Mouse (Mus musculus) inflammation-experienced regulatory T-cells, adult 6 months (primary cell): ENCODE data around the gene Wdr31. TPM values are rescaled to one million over a fixed set of nuclear protein-coding genes. Genes with fewer than 3 reads are reported as not detected.
A peak's percentile ranks its signal among the peaks of the same experiment; 100 is the strongest.
"Not testable (repeated sequence)": the region's sequence is repeated elsewhere in the genome, so short reads cannot be mapped to it uniquely, and the experiment has no call there.

Experiments
- ATAC-seq: one replicate; pipeline ENCODE4 v1.8.0; 2017
- polyA plus RNA-seq, 3 experiments: library from polyadenylated mRNA; unstranded; fragments of 100-300 nt; shearing (Covaris generic); gene quantifications; one replicate each; pipeline ENCODE4 v1.2.1; 2017

The Wdr31 gene
- polyA plus RNA-seq, 3 experiments from 2014 or later, result 0.38 to 0.99 TPM; not detected in 1

- no peak for ATAC-seq
Observed at GRCm38 (mm10) chr4:62494230-62494629, 23.5 kb upstream of the Wdr31 start.

GRCm38 (mm10) chr4:62492682-62493081 lies 22.0 kb upstream of the Wdr31 start:
- ATAC-seq, result no peak

GRCm38 (mm10) chr4:62487914-62488313 lies 17.2 kb upstream of the Wdr31 start:
- no peak for ATAC-seq

GRCm38 (mm10) chr4:62487172-62487571 lies 16.5 kb upstream of the Wdr31 start:
- no peak for ATAC-seq

GRCm38 (mm10) chr4:62486162-62486696 lies 15.5 kb upstream of the Wdr31 start:
- no peak for ATAC-seq

- ATAC-seq, result no peak
Observed at GRCm38 (mm10) chr4:62485450-62486161, 14.9 kb upstream of the Wdr31 start.

- ATAC-seq, result no peak
Observed at GRCm38 (mm10) chr4:62484928-62485327, 14.2 kb upstream of the Wdr31 start.

GRCm38 (mm10) chr4:62480709-62481605 lies 10.3 kb upstream of the Wdr31 start:
- ATAC-seq, result peak; percentile 57

- peak; percentile 39 for ATAC-seq
Observed at GRCm38 (mm10) chr4:62479937-62480708, 9.4 kb upstream of the Wdr31 start, which contains the start of gene Bspry. Gene Bspry, plus strand, starts transcription at chr4:62480053.

GRCm38 (mm10) chr4:62479593-62479936 lies 8.9 kb upstream of the Wdr31 start:
- ATAC-seq, result not testable (repeated sequence)

- ATAC-seq, result no peak
Observed at GRCm38 (mm10) chr4:62477542-62478244, 7.0 kb upstream of the Wdr31 start.

- peak; percentile 79 for ATAC-seq
Observed at GRCm38 (mm10) chr4:62475793-62476192, 5.1 kb upstream of the Wdr31 start.

GRCm38 (mm10) chr4:62475131-62475530 lies 4.4 kb upstream of the Wdr31 start:
- no peak for ATAC-seq

- no peak for ATAC-seq
Observed at GRCm38 (mm10) chr4:62472071-62472470, 1.4 kb upstream of the Wdr31 start.

- no peak for ATAC-seq
Observed at GRCm38 (mm10) chr4:62468158-62468557, 2.5 kb downstream of the Wdr31 start.

- ATAC-seq, result no peak
Observed at GRCm38 (mm10) chr4:62463124-62463523, 7.6 kb downstream of the Wdr31 start.

- no peak for ATAC-seq
Observed at GRCm38 (mm10) chr4:62460348-62460747, 10.3 kb downstream of the Wdr31 start.

- ATAC-seq, result no peak
Observed at GRCm38 (mm10) chr4:62459081-62459480, 11.6 kb downstream of the Wdr31 start.

GRCm38 (mm10) chr4:62454995-62455394 lies 15.7 kb downstream of the Wdr31 start:
- ATAC-seq, result peak; percentile 85

- no peak for ATAC-seq
Observed at GRCm38 (mm10) chr4:62440986-62441385, 29.7 kb downstream of the Wdr31 start.

- ATAC-seq, result no peak
Observed at GRCm38 (mm10) chr4:62440544-62440943, 30.2 kb downstream of the Wdr31 start.

GRCm38 (mm10) chr4:62439793-62440192 lies 30.9 kb downstream of the Wdr31 start:
- ATAC-seq, result no peak
